Mouse (Mus musculus): ENCODE results near the gene Xpr1.

The Xpr1 gene

DNA sequence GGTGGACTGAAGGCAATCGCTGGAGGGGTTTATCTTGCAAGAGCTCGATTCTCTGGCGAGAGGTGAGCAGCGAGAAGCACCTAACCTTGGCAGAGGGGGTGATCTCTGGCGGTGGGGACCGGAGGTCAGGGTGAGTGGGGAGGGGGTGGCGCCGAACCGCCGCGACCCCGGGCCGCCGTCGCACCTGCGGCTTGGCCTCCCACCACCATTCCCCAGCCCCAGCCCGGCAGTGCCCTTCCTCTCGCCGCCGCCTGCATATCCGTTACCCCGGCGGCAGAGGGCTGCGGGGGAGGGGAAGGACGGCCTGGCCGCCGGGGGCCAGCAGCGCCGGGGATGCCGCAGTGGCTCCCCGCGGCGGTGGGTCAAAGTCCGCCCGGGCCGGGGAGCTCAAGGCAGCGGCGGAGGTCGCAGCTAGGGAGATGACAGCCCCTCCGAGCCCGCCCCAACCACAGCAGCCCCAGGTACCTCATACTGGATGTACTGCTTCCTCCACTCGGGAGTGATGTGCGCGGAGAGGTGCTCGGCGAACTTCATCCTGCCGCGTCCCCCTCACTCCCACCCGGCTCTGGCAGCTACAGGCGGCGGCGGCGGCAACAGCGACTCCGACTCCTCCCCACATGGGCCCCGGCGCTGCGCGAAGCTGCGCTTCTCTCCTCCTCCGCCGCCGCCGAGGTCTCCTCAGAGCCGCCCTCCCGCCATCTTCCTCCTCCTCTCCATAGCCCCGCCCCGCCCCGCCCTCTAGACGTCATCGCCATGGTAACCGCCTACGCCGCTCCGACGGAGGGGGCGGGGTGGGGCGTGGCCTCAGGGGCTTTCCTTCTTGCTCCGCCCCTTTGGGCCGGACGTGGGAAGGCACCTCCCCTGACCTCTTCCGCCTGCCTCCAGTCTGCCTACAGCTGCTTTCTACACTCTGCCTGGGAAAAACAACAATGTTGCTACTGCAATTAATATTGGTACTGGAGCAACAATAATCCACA lies at the start of gene Xpr1:
TSS of gene Xpr1 (minus strand) at position 715 of the 977 bp plus-strand sequence.
- DNase-seq (ENCODE audit: extremely low read depth, low read depth): peak; percentile 61

DNA sequence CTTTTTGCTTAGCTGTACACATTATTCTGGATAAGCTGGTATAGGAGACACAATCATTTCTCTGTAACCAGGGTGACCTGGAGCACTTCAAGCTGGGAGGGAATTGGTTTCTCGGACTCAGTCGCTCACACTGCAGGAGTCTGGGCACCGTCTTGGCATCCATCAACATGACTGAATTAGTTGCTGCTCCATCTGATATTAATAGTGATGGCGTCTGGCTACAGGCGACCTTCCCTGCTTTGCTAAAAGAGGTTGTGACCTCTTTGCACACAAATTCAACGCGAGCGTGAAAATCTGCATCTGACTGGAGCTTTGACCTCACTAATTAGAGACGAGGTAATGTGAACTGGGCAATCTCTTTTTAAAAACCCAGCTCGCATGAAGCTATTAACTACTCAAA lies 46.2 kb upstream of the Xpr1 start:
- no peak for DNase-seq (ENCODE audit: extremely low read depth, low read depth)

DNA sequence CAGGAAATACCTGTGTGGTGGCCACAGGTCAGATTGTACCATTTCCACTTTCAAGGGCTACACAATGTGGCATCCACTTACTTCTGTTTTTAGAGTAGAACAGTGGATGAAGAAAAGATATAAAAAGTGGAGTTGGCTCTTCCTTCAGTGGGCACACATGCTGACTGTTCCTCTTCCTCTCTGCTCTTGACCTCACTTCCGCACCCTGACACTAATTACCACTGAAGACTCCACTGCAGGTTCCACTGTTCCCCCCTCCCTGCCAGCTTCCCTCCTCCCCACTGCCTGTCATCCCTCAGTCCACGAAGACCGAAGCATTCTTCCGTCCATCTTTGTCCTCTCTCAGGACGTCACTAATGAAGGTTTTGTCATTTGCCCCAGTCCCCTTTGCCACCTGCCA lies 45.4 kb upstream of the Xpr1 start:
- DNase-seq (ENCODE audit: extremely low read depth, low read depth): no peak

DNA sequence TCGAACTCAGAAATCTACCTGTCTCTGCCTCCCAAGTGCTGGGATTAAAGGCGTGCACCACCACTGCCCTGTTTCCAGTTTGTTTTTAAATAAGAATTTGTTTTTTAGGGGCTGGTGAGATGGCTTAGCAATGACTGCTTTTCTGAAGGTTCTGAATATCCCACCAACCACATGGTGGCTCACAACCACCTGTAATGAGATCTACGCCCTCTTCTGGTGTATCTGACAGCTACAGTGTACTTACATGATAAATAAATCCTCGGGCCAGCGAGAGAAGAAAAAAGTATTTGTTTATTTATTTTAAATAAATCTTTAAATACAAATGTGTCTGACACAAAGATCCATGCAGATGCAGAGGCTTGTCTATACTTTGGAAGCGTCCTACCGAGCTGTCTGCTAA lies 40.3 kb upstream of the Xpr1 start:
- peak; percentile 30 for DNase-seq (ENCODE audit: extremely low read depth, low read depth)

DNA sequence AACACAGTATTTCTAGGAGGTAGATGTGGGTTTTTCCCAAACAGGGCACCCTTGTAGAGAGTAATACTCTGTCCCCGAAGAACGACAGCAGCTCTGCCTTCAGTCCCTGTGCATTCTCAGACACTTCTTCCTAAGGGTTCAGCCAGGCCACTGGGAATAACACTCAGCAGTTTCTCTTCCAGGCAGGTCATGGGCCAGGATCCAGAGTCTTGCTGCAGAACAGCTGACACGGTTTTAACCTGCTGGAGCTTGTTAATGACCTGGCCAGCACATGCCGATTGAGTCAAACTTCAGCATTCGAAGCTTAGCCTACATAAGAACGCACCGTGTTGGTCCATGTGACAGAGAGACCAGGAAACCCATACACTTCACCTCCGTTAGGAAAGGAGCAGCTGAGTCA lies 36.0 kb upstream of the Xpr1 start:
- DNase-seq (ENCODE audit: extremely low read depth, low read depth): no peak

DNA sequence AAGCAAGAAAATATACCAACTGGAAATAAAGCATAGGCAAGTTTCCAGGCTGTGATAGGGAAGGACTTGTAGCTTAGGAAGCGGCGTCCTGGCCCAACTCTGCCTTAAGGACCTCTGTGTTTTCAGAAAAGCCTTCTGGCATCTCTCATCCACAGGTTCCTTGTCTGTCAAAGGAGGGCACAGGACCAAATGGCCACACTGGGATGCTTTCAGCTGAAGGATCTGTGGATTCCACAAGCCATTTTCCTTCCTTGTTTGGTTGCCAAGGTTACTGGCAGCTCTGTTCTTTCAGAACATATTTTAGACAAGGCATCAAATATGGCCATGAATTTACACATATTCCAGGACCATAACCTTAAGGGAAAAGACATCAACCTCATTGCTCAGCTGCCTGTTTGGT lies 31.7 kb upstream of the Xpr1 start:
- no peak for DNase-seq (ENCODE audit: extremely low read depth, low read depth)

DNA sequence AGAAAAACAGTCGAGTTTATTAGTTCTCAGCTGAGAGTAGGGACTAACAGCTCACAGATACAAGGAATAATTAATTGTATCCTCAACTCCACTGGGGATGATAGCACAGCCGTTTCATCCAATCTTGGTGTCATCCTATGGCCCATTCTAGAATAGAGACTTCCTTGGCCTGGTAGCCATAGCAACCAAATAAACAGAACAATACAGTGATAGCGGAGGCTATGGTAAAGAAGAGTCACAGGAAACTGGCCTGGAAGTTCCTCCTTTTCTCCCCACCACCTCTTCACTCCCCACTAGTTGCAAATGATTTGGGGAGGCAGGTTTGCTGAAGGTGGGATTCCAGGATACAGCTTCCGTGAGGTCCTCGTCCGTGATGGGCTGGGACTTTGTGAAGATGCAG lies 30.1 kb upstream of the Xpr1 start:
- peak; percentile 22 for DNase-seq (ENCODE audit: extremely low read depth, low read depth)

DNA sequence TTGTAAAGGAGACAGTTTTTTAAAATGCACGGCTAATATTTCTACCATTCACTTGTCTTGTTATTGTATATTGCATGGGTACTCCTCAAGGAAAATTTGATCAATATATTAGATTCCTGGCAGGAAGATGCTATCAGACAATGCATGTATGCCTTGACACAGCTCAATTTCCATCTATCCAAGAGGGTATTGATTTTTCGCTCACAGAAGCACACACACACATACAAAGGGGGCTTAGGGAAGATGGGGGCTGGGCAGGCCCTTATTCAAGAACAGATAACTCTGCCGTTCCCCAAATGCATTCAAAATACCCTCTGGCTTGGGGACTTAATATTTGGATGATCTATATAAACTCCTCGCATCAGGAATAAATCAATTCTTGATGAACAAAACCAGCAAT lies 25.9 kb upstream of the Xpr1 start:
- no peak for DNase-seq (ENCODE audit: extremely low read depth, low read depth)

DNA sequence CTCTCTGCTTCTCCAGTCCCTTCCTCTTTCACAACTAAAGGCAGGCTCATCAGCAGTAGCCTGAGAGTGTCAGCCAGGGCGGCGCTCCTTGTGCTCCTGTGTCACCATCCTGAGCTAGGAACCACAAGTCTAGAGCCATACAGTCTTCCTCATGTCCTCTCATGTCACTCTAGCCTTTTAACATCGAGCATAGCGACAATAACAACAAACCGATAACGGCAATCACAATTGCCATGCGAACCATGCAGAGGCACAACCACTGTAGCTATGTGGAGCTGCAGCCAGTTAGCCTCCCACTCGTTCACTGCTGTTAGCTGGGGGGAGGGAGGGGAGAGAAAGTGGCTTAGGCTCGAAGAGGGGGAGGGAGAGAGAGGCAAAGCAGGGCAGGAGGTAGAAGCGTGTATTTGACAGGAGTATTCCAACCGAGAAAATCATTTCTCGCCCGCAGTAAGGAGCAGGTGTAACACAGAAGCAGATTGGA lies 25.3 kb upstream of the Xpr1 start:
- no peak for DNase-seq (ENCODE audit: extremely low read depth, low read depth)

DNA sequence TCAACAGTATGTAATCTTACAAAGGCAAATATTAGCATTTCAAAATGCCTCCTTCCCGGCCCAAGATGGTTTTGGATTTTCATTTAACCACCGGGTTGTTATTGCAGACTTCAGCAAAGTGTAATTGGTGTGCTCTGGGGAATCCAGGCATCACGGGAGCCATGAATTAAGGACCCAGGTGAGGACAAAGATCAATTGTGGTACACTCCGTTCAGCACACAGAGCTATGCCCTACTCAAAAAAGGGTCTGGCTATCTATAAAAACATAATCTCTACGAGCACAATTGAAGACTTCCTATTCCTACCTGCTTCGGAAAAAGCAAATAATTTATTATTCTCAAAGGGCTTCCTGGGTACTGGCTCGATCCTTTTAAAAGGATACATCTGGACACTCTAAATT lies 22.3 kb upstream of the Xpr1 start:
- no peak for DNase-seq (ENCODE audit: extremely low read depth, low read depth)

DNA sequence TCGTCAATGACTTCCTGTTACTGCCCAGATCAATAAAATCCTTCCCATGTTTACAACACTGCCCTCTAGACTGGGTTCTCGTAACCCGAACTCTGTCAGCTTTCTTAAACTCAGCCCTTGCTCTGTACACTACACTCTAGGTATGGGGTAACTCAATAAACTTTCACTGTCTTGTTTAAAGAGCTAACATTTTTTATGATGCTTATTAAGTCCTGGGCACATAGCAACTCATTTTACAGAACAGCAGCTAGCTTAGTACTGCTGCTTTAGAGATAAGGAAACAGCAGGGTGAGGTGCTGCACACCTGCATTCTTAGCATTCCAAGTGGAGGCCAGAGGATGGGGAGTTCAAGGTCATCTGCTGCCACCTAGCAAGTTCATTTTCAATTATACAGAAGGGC lies 21.3 kb upstream of the Xpr1 start:
- DNase-seq (ENCODE audit: extremely low read depth, low read depth): no peak

DNA sequence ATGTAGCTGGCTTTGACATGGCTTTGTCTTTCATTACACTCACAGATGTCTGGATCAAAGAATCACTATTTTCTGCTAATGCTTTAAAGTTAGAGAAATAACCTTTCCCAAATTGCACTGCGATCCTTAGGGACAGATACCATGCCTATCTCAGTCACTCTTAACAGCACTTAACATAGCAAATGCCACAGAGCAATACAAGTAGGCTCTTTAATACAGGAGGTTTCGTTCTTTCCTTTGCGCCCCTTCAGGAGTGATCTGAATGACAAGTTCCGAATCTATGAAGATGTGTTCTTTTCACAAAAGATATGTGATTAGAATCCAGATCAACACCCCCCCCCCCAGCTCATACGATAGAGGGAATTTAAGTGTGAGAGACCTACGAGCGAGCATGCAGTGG lies 12.1 kb upstream of the Xpr1 start:
- no peak for DNase-seq (ENCODE audit: extremely low read depth, low read depth)

DNA sequence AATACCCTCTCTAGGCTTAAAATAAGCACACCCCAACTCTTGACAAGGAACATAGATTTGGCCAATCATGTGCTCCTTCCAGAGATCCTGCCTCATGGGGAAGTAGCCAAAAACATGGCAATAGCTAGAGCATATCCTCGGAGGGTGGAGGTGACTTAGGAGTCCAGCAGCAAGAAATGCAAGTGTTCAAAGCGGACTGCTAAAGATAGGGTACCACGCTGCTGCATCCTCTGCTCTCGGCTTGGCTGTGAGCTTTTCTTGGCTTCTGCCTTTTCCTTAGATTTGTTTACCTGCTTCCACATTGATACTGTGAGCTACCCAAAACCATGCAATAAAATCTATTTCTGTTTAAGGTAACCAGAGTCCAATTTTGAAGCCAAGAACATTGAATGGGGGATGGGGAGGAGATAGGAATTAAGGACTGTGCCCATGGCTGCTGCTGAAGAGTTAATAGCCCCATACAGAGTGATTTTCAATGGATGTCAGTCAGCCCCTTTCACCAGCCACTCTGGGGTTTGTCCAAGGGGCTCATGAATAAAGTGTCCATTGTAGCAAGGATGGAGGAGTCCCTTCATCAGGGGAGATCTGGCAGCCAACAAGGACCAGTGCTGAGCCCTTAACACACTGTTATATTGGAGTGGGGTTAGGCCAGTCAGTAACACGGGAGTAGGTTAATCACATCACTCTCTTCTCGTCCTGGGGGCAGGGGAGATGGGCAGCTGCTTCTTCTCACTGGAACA lies 10.1 kb upstream of the Xpr1 start:
- DNase-seq (ENCODE audit: extremely low read depth, low read depth): no peak

DNA sequence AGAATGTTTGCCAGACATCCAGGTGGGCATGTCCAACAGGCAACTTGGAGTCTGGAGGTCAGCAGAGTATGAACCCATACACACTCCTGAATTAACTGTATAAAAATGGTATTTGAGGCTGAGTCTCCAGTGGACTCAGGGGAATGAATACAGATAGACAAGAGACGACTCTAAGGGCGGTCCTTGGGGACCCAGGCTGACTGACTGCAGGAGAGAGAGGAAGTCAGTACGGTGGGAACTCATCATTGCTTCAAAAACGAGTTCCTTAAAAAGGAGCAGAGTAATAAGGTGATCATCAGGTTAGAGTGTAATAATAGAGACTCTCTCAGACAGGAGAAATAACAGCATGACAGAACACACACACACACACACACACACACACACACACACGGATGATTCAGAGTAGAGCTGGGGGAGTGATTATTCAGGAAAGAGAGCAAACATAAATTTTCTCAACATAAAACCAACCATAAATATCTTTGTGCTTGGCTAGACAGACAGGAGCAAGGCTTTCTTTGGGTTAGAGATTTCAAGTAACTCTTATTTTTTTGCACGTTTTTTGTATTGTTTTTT lies 8.6 kb upstream of the Xpr1 start:
- DNase-seq (ENCODE audit: extremely low read depth, low read depth): peak; percentile 64

DNA sequence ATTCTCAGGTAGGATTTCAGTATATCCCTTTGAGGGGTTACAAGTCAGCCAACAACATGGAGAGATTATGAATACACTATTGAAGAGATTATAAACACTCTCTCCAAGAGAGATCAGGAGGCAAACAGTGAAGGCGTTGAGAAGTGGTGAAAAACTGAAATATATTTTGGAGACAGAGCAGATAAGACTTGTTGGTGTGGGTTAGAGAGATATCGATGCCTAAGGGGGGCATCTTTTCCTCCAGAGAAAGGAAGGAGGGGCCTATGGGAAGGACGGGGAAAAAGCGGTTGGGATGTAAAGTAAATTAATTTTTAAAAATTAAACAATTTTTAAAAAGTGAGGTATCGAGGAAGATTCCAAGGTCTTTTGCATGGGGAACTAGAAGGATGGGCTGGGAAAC lies 8.1 kb upstream of the Xpr1 start:
- DNase-seq (ENCODE audit: extremely low read depth, low read depth): peak; percentile 15

DNA sequence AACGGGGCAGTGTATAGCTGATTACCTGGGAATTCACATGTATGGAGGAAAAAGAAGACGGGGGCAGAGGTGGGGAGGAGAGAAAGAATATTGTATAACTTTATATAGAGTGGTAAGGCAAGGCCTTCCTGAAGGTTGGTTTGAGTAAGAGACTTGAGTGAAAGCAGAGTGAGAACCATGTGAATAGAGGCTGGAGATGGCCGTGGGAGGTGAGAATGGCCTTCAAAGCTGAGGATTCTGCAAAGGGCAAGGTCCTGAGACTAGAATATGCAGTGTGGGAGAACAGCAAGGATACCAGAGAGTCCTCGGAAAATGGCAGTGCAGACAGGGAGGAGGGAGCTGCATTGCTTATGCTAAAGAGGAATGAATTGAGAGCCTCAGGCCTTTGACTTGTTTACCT lies 6.6 kb upstream of the Xpr1 start:
- no peak for DNase-seq (ENCODE audit: extremely low read depth, low read depth)

DNA sequence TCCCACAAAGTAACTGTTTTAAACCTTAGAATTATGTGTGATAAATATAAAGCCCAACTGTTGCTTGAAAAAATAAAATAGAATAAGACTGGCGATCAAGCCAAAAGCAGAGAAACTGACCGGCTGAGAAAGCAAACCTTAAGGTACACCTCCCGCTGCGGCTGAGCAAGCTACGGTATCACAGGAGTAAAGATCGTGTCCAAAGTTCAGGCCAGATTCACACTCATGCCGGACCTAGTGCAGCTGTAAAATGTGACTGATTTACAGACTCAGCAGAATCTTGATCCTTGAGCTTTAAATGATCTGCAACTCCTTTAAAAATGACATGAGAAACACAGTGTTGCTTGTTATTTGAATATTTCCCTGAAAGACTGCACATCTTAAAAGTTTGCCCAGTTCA lies 4.8 kb upstream of the Xpr1 start:
- no peak for DNase-seq (ENCODE audit: extremely low read depth, low read depth)

DNA sequence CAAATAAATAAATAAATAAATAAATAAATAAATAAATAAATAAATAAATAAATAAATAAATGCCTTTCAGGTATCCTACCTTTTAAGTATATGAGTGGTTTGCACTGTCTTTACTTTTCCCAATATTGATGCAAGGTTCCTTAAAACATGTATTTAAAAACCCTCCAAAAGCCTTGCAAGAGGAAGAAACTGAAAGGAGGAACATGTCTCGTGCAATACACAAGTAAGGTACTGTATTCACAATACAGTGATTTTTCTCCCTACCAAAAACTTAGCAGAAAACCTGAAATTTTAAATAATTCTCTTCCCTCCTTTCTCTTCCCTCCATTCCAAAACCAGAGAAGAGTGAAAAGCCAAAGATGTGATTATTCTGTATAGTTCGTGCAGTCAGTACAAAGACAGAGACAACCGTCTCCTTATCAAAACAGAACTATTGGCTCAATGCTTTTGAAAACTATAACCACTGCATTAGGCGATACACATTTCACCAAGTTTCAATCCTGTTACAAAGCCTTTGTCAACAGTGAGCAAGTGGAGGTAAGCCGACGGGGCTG lies 991 bp downstream of the Xpr1 start:
- DNase-seq (ENCODE audit: extremely low read depth, low read depth): peak; percentile 47

DNA sequence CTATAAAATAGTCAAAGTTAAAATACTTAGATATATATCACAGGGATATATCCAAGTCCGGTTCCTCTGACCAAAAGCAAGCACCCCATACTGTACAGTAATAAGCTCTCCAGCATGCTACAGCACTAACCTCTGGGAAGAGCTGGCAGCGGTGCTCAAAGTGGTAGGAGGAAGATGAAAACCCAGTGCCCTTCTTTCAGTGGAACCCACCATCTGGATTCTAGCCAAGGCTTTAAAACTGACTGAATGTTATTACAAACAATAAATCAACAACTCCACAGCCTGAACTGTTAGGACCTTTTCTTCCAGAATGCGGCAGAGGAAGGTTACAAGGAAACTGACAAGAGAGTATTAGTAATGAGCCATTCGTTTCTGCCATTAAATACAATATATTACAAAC lies 1.8 kb downstream of the Xpr1 start:
- no peak for DNase-seq (ENCODE audit: extremely low read depth, low read depth)

DNA sequence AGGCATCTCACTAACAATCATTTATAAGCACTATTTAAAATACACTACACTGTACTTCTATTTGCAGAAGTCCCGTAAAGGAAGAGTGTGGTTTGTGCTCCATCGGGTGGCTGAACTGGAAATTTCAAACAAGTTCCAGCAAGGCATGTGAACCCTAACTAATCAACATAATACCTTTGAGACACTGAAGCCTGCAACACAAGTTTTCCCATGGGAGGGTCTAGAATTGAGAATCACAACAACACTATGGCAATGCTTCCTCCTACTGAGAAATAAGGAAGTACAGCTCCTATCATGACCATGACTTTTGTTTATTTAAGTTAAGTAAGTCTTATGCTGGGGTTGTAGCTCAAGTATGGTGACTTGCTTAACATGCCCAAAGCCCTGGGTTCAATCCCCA lies 4.5 kb downstream of the Xpr1 start:
- DNase-seq (ENCODE audit: extremely low read depth, low read depth): peak; percentile 69

DNA sequence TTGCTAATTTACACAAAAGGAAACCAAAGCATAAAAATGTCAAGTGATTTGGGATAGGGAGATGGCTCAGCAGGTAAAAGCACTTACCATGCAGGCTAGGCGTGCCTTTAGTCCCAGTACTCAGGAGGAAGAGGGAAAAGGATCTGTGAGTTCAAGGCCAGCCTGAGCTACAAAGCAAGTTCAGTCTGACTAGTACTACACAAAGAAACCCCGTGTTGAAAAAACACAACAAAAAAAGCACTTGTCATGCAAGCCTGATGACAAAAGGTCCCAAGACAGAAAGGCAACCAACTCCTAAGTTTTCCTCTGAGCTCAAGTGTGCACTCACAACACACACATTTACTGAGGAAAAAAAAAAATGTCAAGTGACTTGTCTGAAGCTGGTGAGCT lies 8.6 kb downstream of the Xpr1 start:
- DNase-seq (ENCODE audit: extremely low read depth, low read depth): no peak

All from MEL-GATA-1-ER (cell line).